Comparison of ENCODE assay signal across 8 mouse cellular contexts in the genomic region with DNA sequence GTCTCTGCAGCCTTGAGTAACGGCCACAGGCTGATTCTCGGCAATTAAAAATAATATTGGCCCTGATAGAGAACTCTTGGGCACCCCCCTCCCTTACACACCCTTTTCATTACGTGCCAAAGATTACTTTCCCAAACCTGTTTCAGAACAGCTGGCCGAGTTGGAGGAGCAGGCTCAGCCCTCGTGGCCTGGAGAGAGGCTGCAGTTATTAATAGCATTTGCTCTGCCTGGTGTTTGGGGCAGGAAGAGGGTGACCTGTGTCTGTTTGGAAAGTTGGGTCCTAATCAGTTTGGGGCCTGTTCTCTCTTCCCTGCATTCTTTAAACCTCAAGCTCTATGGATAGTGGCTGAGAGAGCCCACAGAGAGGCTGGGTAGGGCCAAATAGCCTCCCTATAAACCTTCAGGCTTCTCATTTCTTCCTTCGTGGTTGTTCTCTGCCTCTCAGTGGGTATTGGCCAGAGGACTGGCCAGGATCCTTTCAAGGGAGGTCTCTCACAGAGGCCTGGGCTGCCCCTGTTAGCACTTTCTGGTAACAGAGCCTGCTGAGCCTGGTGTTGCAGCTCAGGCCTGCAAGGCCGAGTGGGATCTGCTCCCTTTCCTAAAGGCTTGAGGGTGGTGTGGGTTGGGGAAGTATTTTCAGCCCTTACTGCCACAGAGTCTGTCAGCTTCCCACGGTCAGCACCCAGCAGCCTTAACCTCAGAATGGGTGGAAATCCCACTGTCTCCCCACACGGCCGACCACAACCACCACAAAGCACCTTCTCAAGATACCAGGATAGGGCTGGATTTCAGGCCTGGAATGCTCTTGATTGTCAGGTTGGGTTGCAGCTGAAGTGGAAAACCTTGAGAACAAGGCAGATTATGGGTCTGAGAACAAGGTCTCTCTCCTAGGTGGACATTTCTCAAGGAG.
A peak's percentile ranks its signal among the peaks of the same experiment; 100 is the strongest.
DNase-seq lines count a peak whose midpoint lies in the region; ATAC-seq and TF ChIP-seq lines count a peak whose summit lies in the region.

No protein-coding gene starts in this region.

- peak; percentile 25 for DNase-seq in brain, adult 2 months (ENCODE audit: low read depth, low spot score)
- peak; percentile 91 for DNase-seq in heart, postnatal 0 days (ENCODE audit: low spot score)
- DNase-seq in large intestine, adult 2 months (ENCODE audit: low read depth, low spot score): peak; percentile 59
- no peak for DNase-seq in midbrain, postnatal 0 days (ENCODE audit: low spot score)
- DNase-seq in right cerebral cortex, postnatal 14 days: no peak
- no peak for DNase-seq in T-cell, adult 2 months (ENCODE audit: low spot score)
- no peak for DNase-seq in spleen, postnatal 4 days (ENCODE audit: low spot score in 2 of 2)

- no peak overlapping the region for H3K9ac ChIP-seq in embryonic facial prominence, embryonic 15.5 days
- no peak overlapping the region; the same call in 1 of the 2 replicates for H3K9ac ChIP-seq in heart, postnatal 0 days (replicated peaks; ENCODE audit: low read depth, low read length)
- H3K9ac ChIP-seq in midbrain, postnatal 0 days (replicated peaks; ENCODE audit: low read length, poor library complexity, severe bottlenecking): no peak overlapping the region

- ATAC-seq in embryonic facial prominence, embryonic 15.5 days (ENCODE audit: insufficient number of reproducible peaks, low FRiP score, low TSS enrichment, low read depth): peak; percentile 56
- ATAC-seq in heart, postnatal 0 days (ENCODE audit: insufficient read depth, low read depth): peak; percentile 87
- ATAC-seq in midbrain, postnatal 0 days (ENCODE audit: low FRiP score): no peak

- H3K4me1 ChIP-seq in embryonic facial prominence, embryonic 15.5 days: peaks cover 51% of the 10 kb centered on the region
- H3K4me1 ChIP-seq in heart, postnatal 0 days (ENCODE audit: control insufficient read depth, insufficient read depth): peaks cover 56% of the 10 kb centered on the region
- 0 out of 2 replicates have a peak, but pooled peaks cover 3% of the 10 kb centered on the region for H3K4me1 ChIP-seq in midbrain, postnatal 0 days (ENCODE audit: insufficient read depth, low read length)

- no peak for TF ChIP-seq CTCF in heart, postnatal 0 days (IDR thresholded peaks at IDR 0.05; ENCODE audit: low read depth)
- no peak for TF ChIP-seq CTCF in midbrain, postnatal 0 days (IDR thresholded peaks at IDR 0.05)

- no peak overlapping the region for H3K4me2 ChIP-seq in embryonic facial prominence, embryonic 15.5 days (replicated peaks)
- H3K4me2 ChIP-seq in heart, postnatal 0 days (ENCODE audit: low read depth, low read length): no peak overlapping the region
- no peak overlapping the region for H3K4me2 ChIP-seq in midbrain, postnatal 0 days (ENCODE audit: low read depth, low read length, poor library complexity, severe bottlenecking)

- TF ChIP-seq EP300 in heart, postnatal 0 days (IDR thresholded peaks at IDR 0.05; ENCODE audit: low read depth): peak; percentile 82; the same call in 1 of the 2 replicates

- H3K4me3 ChIP-seq in embryonic facial prominence, embryonic 15.5 days (replicated peaks): no peak overlapping the region
- no peak overlapping the region for H3K4me3 ChIP-seq in heart, postnatal 0 days (ENCODE audit: low read depth, low read length)
- H3K4me3 ChIP-seq in midbrain, postnatal 0 days (ENCODE audit: low read depth, low read length): no peak overlapping the region

- H3K9me3 ChIP-seq in embryonic facial prominence, embryonic 15.5 days (replicated peaks): no peaks in the 10 kb centered on the region
- H3K9me3 ChIP-seq in heart, postnatal 0 days (replicated peaks; ENCODE audit: control insufficient read depth, low read length): no peaks in the 10 kb centered on the region
- no peaks in the 10 kb centered on the region for H3K9me3 ChIP-seq in midbrain, postnatal 0 days (ENCODE audit: low read length)

- no peaks in the 10 kb centered on the region for H3K27me3 ChIP-seq in embryonic facial prominence, embryonic 15.5 days
- H3K27me3 ChIP-seq in heart, postnatal 0 days (ENCODE audit: control insufficient read depth, insufficient read depth, low read length): no peaks in the 10 kb centered on the region
- no peaks in the 10 kb centered on the region for H3K27me3 ChIP-seq in midbrain, postnatal 0 days (ENCODE audit: insufficient read depth, low read length)

- H3K36me3 ChIP-seq in embryonic facial prominence, embryonic 15.5 days: no peaks in the 10 kb centered on the region
- no peaks in the 10 kb centered on the region for H3K36me3 ChIP-seq in heart, postnatal 0 days (replicated peaks; ENCODE audit: control insufficient read depth, insufficient read depth, low read length)
- no peaks in the 10 kb centered on the region for H3K36me3 ChIP-seq in midbrain, postnatal 0 days (ENCODE audit: insufficient read depth, low read length)

- WGBS in embryonic facial prominence, embryonic 15.5 days: 41% methylated on average over 10 of the region's 10 CpGs
- WGBS in heart, postnatal 0 days: 16% methylated on average over 10 of the region's 10 CpGs
- 28% methylated on average over 10 of the region's 10 CpGs for WGBS in large intestine, adult 2 months
- WGBS in midbrain, postnatal 0 days: 72% methylated on average over 10 of the region's 10 CpGs

- peak overlapping the region; percentile 89 for H3K27ac ChIP-seq in embryonic facial prominence, embryonic 15.5 days (replicated peaks)
- peak overlapping the region; percentile 98 for H3K27ac ChIP-seq in heart, postnatal 0 days (ENCODE audit: low read depth)
- peak overlapping the region; percentile 57 for H3K27ac ChIP-seq in midbrain, postnatal 0 days (ENCODE audit: low read depth, low read length)

Comparison
In these comparisons a context has a peak if more than half of its experiments do, and no peak if none do; other contexts are left out.
1. DNase-seq: peak in brain, adult 2 months (single experiment), heart, postnatal 0 days (single experiment) and large intestine, adult 2 months (single experiment); none in midbrain, postnatal 0 days (single experiment), right cerebral cortex, postnatal 14 days (single experiment), T-cell, adult 2 months (single experiment) and spleen, postnatal 4 days (0 of 2).
2. Peak in every context shown above with its lines, with median percentiles within 50 percentile points of each other: H3K27ac ChIP-seq.